Mouse (Mus musculus): ENCODE data around the gene Hist1h1a.

GRCm38 (mm10) chr13:23766772-23767171 lies 3.3 kb downstream of the Hist1h1a start:
- TF ChIP-seq GATA1 (IDR thresholded peaks at IDR 0.05; ENCODE audit: borderline replicate concordance, low read length) (no peak), FLI1 (IDR thresholded peaks at IDR 0.05; ENCODE audit: low read length) (no peak)
